Mouse (Mus musculus) MEL (cell line): ENCODE results near the gene Slc25a26. TPM values are rescaled to one million over a fixed set of nuclear protein-coding genes. Genes with fewer than 3 reads are reported as not detected.

Source experiments
- DNase-seq: peaks from one replicate; pipeline ENCODE4 v3.0.0; 2011; ENCODE audit warnings: low read depth, low spot score
- H3K27ac ChIP-seq: 2 replicates; pipeline ENCODE4 v1.5.1; 2012; ENCODE audit warnings: low read depth, mild to moderate bottlenecking, control low read depth, low read length, moderate library complexity; ENCODE audit not compliant: control insufficient read depth
- H3K27me3 ChIP-seq, 2 experiments: fragments of 150-350 bp in 1 of 2; sonication (generic) in 1 of 2; 2 replicates each; pipeline ENCODE4 v1.6.1; 2012; ENCODE audit warnings: low read length in 2 of 2, mild to moderate bottlenecking in 2 of 2, improper control_type of control experiment in 1 of 2, moderate library complexity in 1 of 2; ENCODE audit not compliant: insufficient read depth in 2 of 2, control insufficient read depth in 1 of 2
- H3K36me3 ChIP-seq, 2 experiments: 2 replicates each; pipeline ENCODE4 v1.6.1; 2012 to 2014; ENCODE audit warnings: low read length in 2 of 2, improper control_type of control experiment in 1 of 2, inconsistent platforms in 1 of 2, mild to moderate bottlenecking in 1 of 2; ENCODE audit not compliant: insufficient read depth in 2 of 2, control insufficient read depth in 1 of 2
- H3K4me1 ChIP-seq, 2 experiments: fragments of 150-350 bp in 1 of 2; sonication (generic) in 1 of 2; 2 replicates each; pipeline ENCODE4 v1.6.1; 2012; ENCODE audit warnings: low read length in 2 of 2, improper control_type of control experiment in 1 of 2, mild to moderate bottlenecking in 1 of 2; ENCODE audit not compliant: insufficient read depth in 2 of 2, control insufficient read depth in 1 of 2
- H3K4me3 ChIP-seq, 2 experiments: fragments of 150-350 bp in 1 of 2; sonication (generic) in 1 of 2; 2 replicates each; pipeline ENCODE4 v1.5.1; 2012; ENCODE audit warnings: low read depth in 2 of 2, low read length in 2 of 2, mild to moderate bottlenecking in 2 of 2, moderate library complexity in 2 of 2, control low read depth in 1 of 2, improper control_type of control experiment in 1 of 2; ENCODE audit not compliant: control insufficient read depth in 1 of 2, insufficient read depth in 1 of 2
- H3K79me2 ChIP-seq: 2 replicates; pipeline ENCODE4 v1.6.1; 2012; ENCODE audit warnings: mild to moderate bottlenecking, low read length, moderate library complexity; ENCODE audit not compliant: control insufficient read depth, poor library complexity, insufficient read depth
- H3K9ac ChIP-seq: 2 replicates; pipeline ENCODE4 v1.6.1; 2012; ENCODE audit warnings: low read depth, mild to moderate bottlenecking, control low read depth, low read length, moderate library complexity; ENCODE audit not compliant: control insufficient read depth, poor library complexity, severe bottlenecking
- H3K9me3 ChIP-seq: fragments of 150-350 bp; sonication (generic); replicated peaks from 2 replicates; pipeline ENCODE4 v1.6.1; 2012; ENCODE audit warnings: mild to moderate bottlenecking, low read length, improper control_type of control experiment, moderate library complexity; ENCODE audit not compliant: insufficient read depth
- BHLHE40 ChIP-seq: IDR thresholded peaks from 2 replicates; pipeline ENCODE4 v1.6.1; 2012; ENCODE audit warnings: low read depth, mild to moderate bottlenecking, inconsistent platforms, low read length, improper control_type of control experiment, borderline replicate concordance
- CHD1 ChIP-seq: IDR thresholded peaks from 2 replicates; pipeline ENCODE4 v1.6.1; 2012; ENCODE audit warnings: low read depth, mild to moderate bottlenecking, inconsistent platforms, low read length, improper control_type of control experiment
- CTCF ChIP-seq, 3 experiments: IDR thresholded peaks in 2 of 3; conservative IDR thresholded peaks in 1 of 3; 2 replicates each; pipeline ENCODE4 v1.5.1; 2011 to 2012; ENCODE audit warnings: low read length in 3 of 3, low read depth in 2 of 3, mild to moderate bottlenecking in 2 of 3, improper control_type of control experiment in 1 of 3, inconsistent platforms in 1 of 3, mixed read lengths in 1 of 3, moderate library complexity in 1 of 3; ENCODE audit not compliant: control insufficient read depth in 1 of 3, insufficient read depth in 1 of 3, poor library complexity in 1 of 3, severe bottlenecking in 1 of 3
- E2F4 ChIP-seq: IDR thresholded peaks from 2 replicates; pipeline ENCODE4 v1.6.1; 2011; ENCODE audit warnings: low read depth, low read length, improper control_type of control experiment, borderline replicate concordance
- EP300 ChIP-seq, 2 experiments: IDR thresholded peaks; 2 replicates each; pipeline ENCODE4 v1.6.1; 2011; ENCODE audit warnings: improper control_type of control experiment in 2 of 2, low read length in 2 of 2, low read depth in 1 of 2, mild to moderate bottlenecking in 1 of 2
- ETS1 ChIP-seq: IDR thresholded peaks from 2 replicates; pipeline ENCODE4 v1.6.1; 2012; ENCODE audit warnings: low read depth, mild to moderate bottlenecking, inconsistent platforms, low read length, improper control_type of control experiment, moderate library complexity
- JUND ChIP-seq: IDR thresholded peaks from 2 replicates; pipeline ENCODE4 v1.6.1; 2011; ENCODE audit warnings: low read depth, mild to moderate bottlenecking, improper control_type of control experiment, low read length
- KAT2A ChIP-seq: conservative IDR thresholded peaks from 2 replicates; pipeline ENCODE4 v1.6.1; 2012; ENCODE audit warnings: low read depth, low read length, improper control_type of control experiment, inconsistent platforms
- MAFK ChIP-seq: IDR thresholded peaks from 2 replicates; pipeline ENCODE4 v1.6.1; 2011; ENCODE audit warnings: low read depth, mild to moderate bottlenecking, low read length, improper control_type of control experiment, borderline replicate concordance
- MXI1 ChIP-seq: IDR thresholded peaks from 2 replicates; pipeline ENCODE4 v1.6.1; 2011; ENCODE audit warnings: mild to moderate bottlenecking, low read depth, low read length, improper control_type of control experiment
- MYC ChIP-seq: IDR thresholded peaks from 2 replicates; pipeline ENCODE4 v1.6.1; 2011; ENCODE audit warnings: low read depth, mild to moderate bottlenecking, low read length, improper control_type of control experiment, moderate library complexity
- NELFE ChIP-seq: IDR thresholded peaks from 2 replicates; pipeline ENCODE4 v1.6.1; 2011; ENCODE audit warnings: low read depth, low read length, improper control_type of control experiment
- NRF1 ChIP-seq: IDR thresholded peaks from 2 replicates; pipeline ENCODE4 v1.6.1; 2014; ENCODE audit warnings: low read depth, mild to moderate bottlenecking, inconsistent platforms, low read length, improper control_type of control experiment, moderate library complexity; ENCODE audit not compliant: poor library complexity, insufficient read depth, severe bottlenecking
- POLR2AphosphoS5 ChIP-seq: IDR thresholded peaks from 2 replicates; pipeline ENCODE4 v1.6.1; 2012; ENCODE audit warnings: low read depth, borderline replicate concordance, mild to moderate bottlenecking, inconsistent platforms, low read length, moderate library complexity, mixed read lengths
- RAD21 ChIP-seq: IDR thresholded peaks from 2 replicates; pipeline ENCODE4 v1.6.1; 2011; ENCODE audit warnings: mild to moderate bottlenecking, low read depth, low read length, improper control_type of control experiment
- RCOR1 ChIP-seq: IDR thresholded peaks from 2 replicates; pipeline ENCODE4 v1.6.1; 2012; ENCODE audit warnings: low read depth, mild to moderate bottlenecking, inconsistent platforms, low read length, improper control_type of control experiment
- SIN3A ChIP-seq: IDR thresholded peaks from 2 replicates; pipeline ENCODE4 v1.6.1; 2012; ENCODE audit warnings: low read length, improper control_type of control experiment, inconsistent platforms
- SMC3 ChIP-seq: IDR thresholded peaks from 2 replicates; pipeline ENCODE4 v1.6.1; 2011; ENCODE audit warnings: low read depth, low read length, improper control_type of control experiment
- TBP ChIP-seq: IDR thresholded peaks from 2 replicates; pipeline ENCODE4 v1.8.0; 2011; ENCODE audit warnings: low read depth, low read length, improper control_type of control experiment
- ZC3H11A ChIP-seq: IDR thresholded peaks from 2 replicates; pipeline ENCODE4 v1.6.1; 2012; ENCODE audit warnings: low read depth, mild to moderate bottlenecking, inconsistent platforms, low read length, improper control_type of control experiment
- ZMIZ1 ChIP-seq: IDR thresholded peaks from 2 replicates; pipeline ENCODE4 v1.6.1; 2012; ENCODE audit warnings: low read depth, mild to moderate bottlenecking, inconsistent platforms, low read length, improper control_type of control experiment, moderate library complexity
- polyA plus RNA-seq, 2 experiments: library from polyadenylated mRNA; stranded (reverse) in 1 of 2; unstranded in 1 of 2; fragments of >175 nt in 1 of 2; fragments of >200 nt in 1 of 2; gene quantifications; 2 replicates each; pipeline versions ENCODE4 v1.2.1 to v1.2.4; 2012; ENCODE audit warnings: low replicate concordance in 2 of 2, low read depth in 1 of 2; ENCODE audit not compliant: insufficient read length in 2 of 2, insufficient read depth in 1 of 2, missing spikeins in 1 of 2
- total RNA-seq: library from RNA; depleted of rRNA; stranded (reverse); fragments of 300-350 nt; gene quantifications from 2 replicates; pipeline ENCODE4 v1.2.3, GENCODE M21; 2012

The Slc25a26 gene
- total and polyA plus RNA-seq, 3 experiments: 8.1 to 11.5 TPM; not detected in 1

GRCm38 (mm10) chr6:94508807-94509206 lies 8.7 kb downstream of the Slc25a26 start:
- H3K27ac ChIP-seq: peak overlapping the region; percentile 74

GRCm38 (mm10) chr6:94509220-94509619 lies 9.1 kb downstream of the Slc25a26 start:
- no peaks in the 10 kb centered on the region for H3K27me3 ChIP-seq
- H3K79me2 ChIP-seq: 0 out of 2 replicates have a peak, but pooled peaks cover 1% of the 10 kb centered on the region
- peaks cover 7 to 13% of the 10 kb centered on the region in 2 experiments for H3K4me1 ChIP-seq
- no peaks in the 10 kb centered on the region for H3K9me3 ChIP-seq
- peaks cover 5 to 10% of the 10 kb centered on the region in 2 experiments for H3K36me3 ChIP-seq
- H3K9ac ChIP-seq: no peak overlapping the region
- H3K27ac ChIP-seq: peak overlapping the region; percentile 74
- no peak overlapping the region for H3K4me3 ChIP-seq
- DNase-seq: peak; percentile 73
- 0 out of 2 replicates have a peak, but pooled peaks have one; percentile 23 for TF ChIP-seq SIN3A
- TF ChIP-seq JUND: no peak
- no peak for TF ChIP-seq SMC3
- TF ChIP-seq EP300 (IDR thresholded peaks at IDR 0.05; ENCODE audit: low read depth in 1 of 2, low read length in 2 of 2): 0 out of 4 replicates have a peak, but pooled peaks of 1 of the 2 experiments have one; percentile 3
- 0 out of 2 replicates have a peak, but pooled peaks have one; percentile 13 for TF ChIP-seq MXI1
- TF ChIP-seq NRF1: no peak
- TF ChIP-seq TBP: no peak
- no peak for TF ChIP-seq NELFE
- peak; percentile 89 for TF ChIP-seq MAFK

More at GRCm38 (mm10) chr6:94508807-94509206, 8.7 kb downstream of the Slc25a26 start:
- peak; percentile 41 for DNase-seq
- Histone ChIP-seq H3K79me2 (0 out of 2 replicates have a peak, but pooled peaks cover 1% of the 10 kb centered on the region), H3K9me3 (no peaks in the 10 kb centered on the region), H3K27me3 (no peaks in the 10 kb centered on the region), H3K4me1 (peaks cover 7 to 13% of the 10 kb centered on the region in 2 experiments), H3K4me3 (no peak overlapping the region), H3K36me3 (peaks cover 5 to 10% of the 10 kb centered on the region in 2 experiments), H3K9ac (no peak overlapping the region)
- peak; percentile 95 for TF ChIP-seq JUND
- no peak for TF ChIP-seq ZC3H11A
- no peak for TF ChIP-seq POLR2AphosphoS5

GRCm38 (mm10) chr6:94518171-94518570 lies 18.0 kb downstream of the Slc25a26 start:
- no peaks in the 10 kb centered on the region for H3K27me3 ChIP-seq
- no peak for TF ChIP-seq RAD21
- TF ChIP-seq ZC3H11A: no peak
- no peak for TF ChIP-seq E2F4
- no peak for TF ChIP-seq ZMIZ1
- no peak for TF ChIP-seq RCOR1
- TF ChIP-seq CHD1: no peak
- TF ChIP-seq MXI1: no peak
- TF ChIP-seq BHLHE40: no peak
- no peak for TF ChIP-seq CTCF (IDR thresholded peaks at IDR 0.05 in 2 of 3, conservative IDR thresholded peaks at IDR 0.05 in 1 of 3; ENCODE audit: control insufficient read depth in 1 of 3, insufficient read depth in 1 of 3, low read depth in 2 of 3, low read length in 3 of 3, poor library complexity in 1 of 3, severe bottlenecking in 1 of 3)
- TF ChIP-seq ETS1: no peak
- no peak for TF ChIP-seq KAT2A
- TF ChIP-seq MYC: no peak
- no peak overlapping the region for H3K4me3 ChIP-seq
- no peak overlapping the region for H3K27ac ChIP-seq
- no peaks in the 10 kb centered on the region for H3K4me1 ChIP-seq
- DNase-seq: no peak
- H3K9me3 ChIP-seq: no peaks in the 10 kb centered on the region
- no peak overlapping the region for H3K9ac ChIP-seq
- H3K79me2 ChIP-seq: no peaks in the 10 kb centered on the region
- H3K36me3 ChIP-seq: no peaks in the 10 kb centered on the region; a peak in 1 of 4 replicates
